Mouse (Mus musculus) forebrain, postnatal 0 days (tissue): ENCODE results near the gene Nmb. TPM values are rescaled to one million over a fixed set of nuclear protein-coding genes. Genes with fewer than 3 reads are reported as not detected.
"Not testable (repeated sequence)": the region's sequence is repeated elsewhere in the genome, so short reads cannot be mapped to it uniquely, and the experiment has no call there.

Source experiments
- ATAC-seq: fragments of 200-750 bp; cut with Nextera tagmentation; 2 replicates; pipeline ENCODE4 v1.8.0; 2017; ENCODE audit warnings: mild to moderate bottlenecking, moderate library complexity
- DNase-seq: peaks from one replicate; pipeline ENCODE4 v3.0.0-alpha.2; 2015
- H3K27ac ChIP-seq: fragments of 300-500 bp; sonication (generic); 2 replicates; pipeline ENCODE4 v1.5.1; 2014; ENCODE audit warnings: low read depth, mild to moderate bottlenecking, antibody characterized with exemption, low read length, moderate library complexity, mixed read lengths
- H3K27me3 ChIP-seq: fragments of 300-500 bp; sonication (generic); 2 replicates; pipeline ENCODE4 v1.6.1; 2014; ENCODE audit warnings: mild to moderate bottlenecking, low read length, mixed read lengths; ENCODE audit not compliant: insufficient read depth
- H3K36me3 ChIP-seq: fragments of 300-500 bp; sonication (generic); 2 replicates; pipeline ENCODE4 v1.6.1; 2014; ENCODE audit warnings: mild to moderate bottlenecking, moderate library complexity; ENCODE audit not compliant: insufficient read depth
- H3K4me1 ChIP-seq: fragments of 300-500 bp; sonication (generic); 2 replicates; pipeline ENCODE4 v1.6.1; 2014; ENCODE audit warnings: antibody characterized with exemption; ENCODE audit not compliant: insufficient read depth
- H3K4me2 ChIP-seq: fragments of 300-500 bp; sonication (generic); 2 replicates; pipeline ENCODE4 v1.6.1; 2014; ENCODE audit warnings: low read depth, mild to moderate bottlenecking, moderate library complexity
- H3K4me3 ChIP-seq: fragments of 300-500 bp; sonication (generic); 2 replicates; pipeline ENCODE4 v1.5.1; 2014; ENCODE audit warnings: low read depth, low read length, mixed read lengths
- H3K9ac ChIP-seq: fragments of 300-500 bp; sonication (generic); 2 replicates; pipeline ENCODE4 v1.6.1; 2014; ENCODE audit warnings: mild to moderate bottlenecking
- H3K9me3 ChIP-seq: fragments of 300-500 bp; sonication (generic); 2 replicates; pipeline ENCODE4 v1.6.1; 2016; ENCODE audit warnings: low read length
- CTCF ChIP-seq: sonication (generic); IDR thresholded peaks from 2 replicates; pipeline ENCODE4 v1.5.1; 2016; ENCODE audit warnings: antibody characterized with exemption, control low read depth, low read depth
- WGBS: fragments of 180-500 bp; shearing (Covaris S2); extraction: QIAGEN DNeasy Blood & Tissue Kit; methylation state at CpG from one replicate; pipeline ENCODE4 v1.1.7; 2014; 5-methylcytosine and 5-hydroxymethylcytosine counted together
- polyA plus RNA-seq: library from polyadenylated mRNA; unstranded; fragments of >200 nt; fragmentation: Nextera tagmentation; extraction: Ambion mirVana; gene quantifications from 2 replicates; pipeline ENCODE4 v1.2.1, GENCODE M21; 2015
- total RNA-seq: library from RNA; depleted of rRNA; stranded (reverse); fragments of >200 nt; gene quantifications from 2 replicates; pipeline ENCODE4 v1.2.3, GENCODE M21; 2014; rRNA removed

Nmb gene
- total RNA-seq = 8.6 and 13.5 TPM in 2 replicates
- polyA plus RNA-seq = 10.9 and 13.9 TPM in 2 replicates

DNA sequence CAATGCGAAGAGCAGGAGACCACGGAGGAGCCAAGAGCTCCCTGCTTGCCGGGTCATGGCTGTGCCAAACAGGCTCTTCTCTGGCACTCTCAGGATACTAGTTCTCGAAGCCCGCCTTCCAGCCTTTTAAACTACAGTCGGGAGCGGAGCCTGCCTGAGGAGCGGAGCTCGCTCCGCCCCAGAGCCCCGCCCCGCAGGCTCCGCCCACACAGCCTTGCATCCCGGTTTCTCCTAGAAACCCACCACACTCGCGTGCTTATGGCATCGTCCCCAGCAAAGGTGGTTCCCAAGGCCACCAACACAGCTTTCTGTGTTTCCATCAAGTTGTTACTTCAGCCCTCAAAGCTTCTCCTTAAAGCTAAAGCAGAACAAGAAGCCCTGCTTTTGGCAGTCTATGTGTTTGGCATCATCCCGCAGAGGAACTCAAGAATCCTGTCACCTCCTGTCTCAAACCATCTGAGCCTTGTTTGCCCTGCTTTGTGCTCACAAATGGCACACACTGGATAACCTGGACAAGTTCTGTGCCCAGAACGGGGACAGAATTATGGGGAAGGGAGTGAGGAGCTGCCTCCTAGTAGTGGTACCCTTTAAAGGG lies at the start of gene Nmb:
TSS of gene Nmb (minus strand) at position 156 of the 595 bp plus-strand sequence.
- ATAC-seq (peak; percentile 62), DNase-seq (peak; percentile 78)
- Histone ChIP-seq H3K27ac (peak within 1 kb of the TSS; percentile 45), H3K4me3 (peak within 1 kb of the TSS; percentile 33), H3K4me2 (peak within 1 kb of the TSS; percentile 77), H3K36me3 (peaks cover 34% of the 10 kb centered on the region), H3K4me1 (peaks cover 9% of the 10 kb centered on the region), H3K9me3 (no peaks in the 10 kb centered on the region), H3K9ac (peak within 1 kb of the TSS; percentile 50), H3K27me3 (no peaks in the 10 kb centered on the region)
- no peak for TF ChIP-seq CTCF
- WGBS = 6% methylated on average over 19 of the region's 19 CpGs

GRCm38 (mm10) chr7:80954251-80954650 lies 49.4 kb upstream of the Nmb start:
- WGBS = 79% methylated on average over 2 of the region's 2 CpGs
- TF ChIP-seq CTCF = no peak
- no peaks in the 10 kb centered on the region for H3K36me3 ChIP-seq

GRCm38 (mm10) chr7:80952140-80952539 lies 47.3 kb upstream of the Nmb start:
- no peak overlapping the region for H3K9ac ChIP-seq
- ATAC-seq (no peak), DNase-seq (no peak)
- WGBS = 65% methylated on average over 3 of the region's 3 CpGs
- no peaks in the 10 kb centered on the region for H3K36me3 ChIP-seq
- no peak overlapping the region for H3K4me3 ChIP-seq
- H3K27ac ChIP-seq = no peak overlapping the region
- TF ChIP-seq CTCF = no peak
- no peaks in the 10 kb centered on the region for H3K9me3 ChIP-seq
- no peaks in the 10 kb centered on the region for H3K4me1 ChIP-seq
- no peak overlapping the region for H3K4me2 ChIP-seq
- no peaks in the 10 kb centered on the region for H3K27me3 ChIP-seq

More at GRCm38 (mm10) chr7:80954251-80954650, 49.4 kb upstream of the Nmb start:
- Histone ChIP-seq H3K9me3 (no peaks in the 10 kb centered on the region), H3K9ac (no peak overlapping the region), H3K4me3 (no peak overlapping the region), H3K27me3 (no peaks in the 10 kb centered on the region), H3K4me2 (no peak overlapping the region), H3K4me1 (no peaks in the 10 kb centered on the region), H3K27ac (no peak overlapping the region)
- DNase-seq (no peak), ATAC-seq (no peak)

GRCm38 (mm10) chr7:80951461-80951860 lies 46.6 kb upstream of the Nmb start:
- no peaks in the 10 kb centered on the region for H3K36me3 ChIP-seq
- TF ChIP-seq CTCF = no peak
- no peaks in the 10 kb centered on the region for H3K9me3 ChIP-seq
- ATAC-seq (no peak), DNase-seq (no peak)
- no peaks in the 10 kb centered on the region for H3K27me3 ChIP-seq
- H3K4me3 ChIP-seq = no peak overlapping the region
- H3K4me2 ChIP-seq = no peak overlapping the region
- WGBS = 90% methylated on average over 4 of the region's 4 CpGs
- H3K27ac ChIP-seq = no peak overlapping the region
- H3K4me1 ChIP-seq = peaks cover 4% of the 10 kb centered on the region; the same call in 1 of the 2 replicates
- H3K9ac ChIP-seq = no peak overlapping the region

DNA sequence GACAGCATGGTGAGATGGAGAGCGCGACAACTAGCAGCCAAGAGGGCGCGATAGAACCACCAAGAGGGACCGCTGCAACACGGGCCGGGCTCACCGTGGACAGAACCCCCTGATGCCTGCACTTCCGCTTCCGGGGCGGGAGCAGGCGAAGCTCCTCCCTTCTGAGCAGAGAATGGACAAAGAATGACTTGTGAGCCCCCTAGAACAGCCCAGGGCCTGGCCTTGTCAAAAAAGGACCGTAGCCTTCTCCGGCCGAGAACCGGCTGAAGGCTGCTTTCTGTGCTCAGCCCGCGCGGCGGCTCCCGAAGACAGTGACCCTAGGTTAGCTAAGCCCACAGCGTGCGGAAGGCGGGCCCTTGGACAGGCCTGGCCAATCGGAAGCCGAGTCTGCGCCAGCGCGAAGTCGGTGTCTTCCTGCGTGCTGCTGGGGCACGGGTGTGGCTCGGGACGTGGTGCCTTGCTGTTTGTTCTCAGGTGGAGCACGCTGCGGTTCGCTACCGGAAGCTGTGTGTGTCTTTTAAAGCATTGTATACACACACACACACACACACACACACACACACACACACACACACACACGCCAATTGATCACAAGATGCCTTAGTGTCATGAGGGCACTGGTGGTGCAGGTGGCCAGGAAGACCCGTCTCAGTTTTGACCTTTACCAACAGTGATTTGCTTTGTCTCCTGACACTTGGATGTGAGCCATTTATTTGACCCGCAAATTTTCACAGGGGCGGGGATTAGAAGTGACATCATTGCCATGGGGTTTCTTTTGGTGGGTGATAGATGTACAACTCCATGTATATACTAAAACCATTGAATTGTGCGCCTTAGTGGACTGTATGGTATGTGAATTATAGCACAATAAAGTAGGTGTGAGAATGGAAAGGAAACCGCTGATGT lies 42.8 kb upstream of the Nmb start, which contains the start of gene Sec11a:
TSS of gene Sec11a (minus strand) at position 336 of the 906 bp plus-strand sequence.
- Histone ChIP-seq H3K9ac (peak within 1 kb of the TSS; percentile 93), H3K4me2 (peak within 1 kb of the TSS; percentile 82), H3K9me3 (no peaks in the 10 kb centered on the region), H3K4me1 (peaks cover 10% of the 10 kb centered on the region), H3K27ac (peak within 1 kb of the TSS; percentile 98), H3K27me3 (no peaks in the 10 kb centered on the region), H3K4me3 (peak within 1 kb of the TSS; percentile 79), H3K36me3 (no peaks in the 10 kb centered on the region)
- DNase-seq = peak; percentile 97
- 0 out of 2 replicates have a peak, but pooled peaks have one; percentile 18 for TF ChIP-seq CTCF
- ATAC-seq = peak; percentile 100
- 2% methylated on average over 44 of the region's 44 CpGs for WGBS

DNA sequence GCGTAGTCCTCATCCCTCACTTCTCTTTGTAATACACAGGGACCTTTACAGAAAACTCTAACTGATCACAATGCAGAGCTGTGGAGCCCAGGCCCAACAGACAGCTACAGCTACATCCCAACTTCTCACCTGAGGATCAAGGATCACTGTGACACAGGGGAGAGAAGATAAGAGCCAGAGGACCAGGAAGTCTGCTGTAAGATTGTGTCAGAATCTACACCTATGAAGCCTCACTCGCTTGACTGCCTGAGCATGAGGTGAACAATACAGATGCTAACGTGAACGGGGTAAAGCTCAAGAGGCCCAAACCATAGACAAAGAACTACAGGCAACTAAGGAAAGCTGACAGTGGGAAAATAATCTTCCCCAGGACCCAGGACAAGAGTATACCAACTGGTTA lies 34.9 kb upstream of the Nmb start:
- peaks cover 5% of the 10 kb centered on the region; the same call in 1 of the 2 replicates for H3K36me3 ChIP-seq
- no peaks in the 10 kb centered on the region for H3K9me3 ChIP-seq
- H3K27me3 ChIP-seq = no peaks in the 10 kb centered on the region
- ATAC-seq = no peak
- no peak for TF ChIP-seq CTCF
- H3K9ac ChIP-seq = no peak overlapping the region
- 90% methylated on average over 4 of the region's 4 CpGs for WGBS
- no peak overlapping the region for H3K27ac ChIP-seq
- H3K4me3 ChIP-seq = no peak overlapping the region
- no peak for DNase-seq
- no peaks in the 10 kb centered on the region; the same call in 1 of the 2 replicates for H3K4me1 ChIP-seq
- H3K4me2 ChIP-seq = no peak overlapping the region

GRCm38 (mm10) chr7:80937304-80937666 lies 32.4 kb upstream of the Nmb start:
- peaks cover 16% of the 10 kb centered on the region; the same call in 1 of the 2 replicates for H3K36me3 ChIP-seq
- H3K9me3 ChIP-seq, H3K27ac ChIP-seq, DNase-seq, H3K4me1 ChIP-seq, ATAC-seq, H3K4me3 ChIP-seq, H3K4me2 ChIP-seq, H3K27me3 ChIP-seq, H3K9ac ChIP-seq: not testable (repeated sequence)

- ATAC-seq, H3K9ac ChIP-seq, H3K4me3 ChIP-seq, H3K4me2 ChIP-seq, H3K27ac ChIP-seq, H3K4me1 ChIP-seq, DNase-seq, H3K9me3 ChIP-seq, H3K27me3 ChIP-seq: not testable (repeated sequence)
- peaks cover 20% of the 10 kb centered on the region for H3K36me3 ChIP-seq
- WGBS = 77% methylated on average over 7 of the region's 7 CpGs
Observed at GRCm38 (mm10) chr7:80936617-80937303, 31.9 kb upstream of the Nmb start.
